Mouse (Mus musculus) stomach, embryonic 16.5 days (tissue): ENCODE results near the gene Lamb1. TPM values are rescaled to one million over a fixed set of nuclear protein-coding genes. Genes with fewer than 3 reads are reported as not detected.
A peak's percentile ranks its signal among the peaks of the same experiment; 100 is the strongest.

Experiments used
- ATAC-seq: fragments of 200-750 bp; cut with Nextera tagmentation; 2 replicates; pipeline ENCODE4 v1.8.0; 2017; ENCODE audit warnings: moderate number of reproducible peaks, moderate TSS enrichment; ENCODE audit not compliant: insufficient read depth, low FRiP score
- H3K27ac ChIP-seq: fragments of 300-500 bp; sonication (generic); 2 replicates; pipeline ENCODE4 v1.5.1; 2014; ENCODE audit warnings: low read length
- H3K27me3 ChIP-seq: fragments of 300-500 bp; sonication (generic); 2 replicates; pipeline ENCODE4 v1.6.1; 2014; ENCODE audit warnings: low read length, control low read depth, mixed read lengths; ENCODE audit not compliant: control insufficient read depth, insufficient read depth
- H3K36me3 ChIP-seq: fragments of 300-500 bp; sonication (generic); 2 replicates; pipeline ENCODE4 v1.6.1; 2014; ENCODE audit warnings: low read length; ENCODE audit not compliant: control insufficient read depth, insufficient read depth
- H3K4me1 ChIP-seq: fragments of 300-500 bp; sonication (generic); 2 replicates; pipeline ENCODE4 v1.6.1; 2014; ENCODE audit warnings: low read length, control low read depth, mixed read lengths; ENCODE audit not compliant: control insufficient read depth, insufficient read depth
- H3K4me2 ChIP-seq: fragments of 300-500 bp; sonication (generic); 2 replicates; pipeline ENCODE4 v1.6.1; 2014; ENCODE audit warnings: low read depth, low read length, mixed read lengths
- H3K4me3 ChIP-seq: fragments of 300-500 bp; sonication (generic); replicated peaks from 2 replicates; pipeline ENCODE4 v1.5.1; 2014; ENCODE audit warnings: mild to moderate bottlenecking, low read length
- H3K9ac ChIP-seq: fragments of 300-500 bp; sonication (generic); 2 replicates; pipeline ENCODE4 v1.6.1; 2014; ENCODE audit warnings: low read length
- H3K9me3 ChIP-seq: fragments of 300-500 bp; sonication (generic); replicated peaks from 2 replicates; pipeline ENCODE4 v1.6.1; 2016; ENCODE audit warnings: low read length, control low read depth; ENCODE audit not compliant: control insufficient read depth
- WGBS: fragments of 180-500 bp; shearing (Covaris S2); extraction: QIAGEN DNeasy Blood & Tissue Kit; methylation state at CpG from one replicate; pipeline ENCODE4 v1.1.7; 2014; 5-methylcytosine and 5-hydroxymethylcytosine counted together
- polyA plus RNA-seq: library from polyadenylated mRNA; unstranded; fragments of >200 nt; fragmentation: Nextera tagmentation; extraction: Ambion mirVana; gene quantifications from 2 replicates; pipeline ENCODE4 v1.2.1, GENCODE M21; 2015

Gene Lamb1
- polyA plus RNA-seq, 1 experiment from 2014 or later, result 108 TPM

GRCm38 (mm10) chr12:31321532-31321931 lies 56.5 kb downstream of the Lamb1 start:
- H3K27ac ChIP-seq, result no peak overlapping the region
- no peak overlapping the region for H3K4me3 ChIP-seq

DNA sequence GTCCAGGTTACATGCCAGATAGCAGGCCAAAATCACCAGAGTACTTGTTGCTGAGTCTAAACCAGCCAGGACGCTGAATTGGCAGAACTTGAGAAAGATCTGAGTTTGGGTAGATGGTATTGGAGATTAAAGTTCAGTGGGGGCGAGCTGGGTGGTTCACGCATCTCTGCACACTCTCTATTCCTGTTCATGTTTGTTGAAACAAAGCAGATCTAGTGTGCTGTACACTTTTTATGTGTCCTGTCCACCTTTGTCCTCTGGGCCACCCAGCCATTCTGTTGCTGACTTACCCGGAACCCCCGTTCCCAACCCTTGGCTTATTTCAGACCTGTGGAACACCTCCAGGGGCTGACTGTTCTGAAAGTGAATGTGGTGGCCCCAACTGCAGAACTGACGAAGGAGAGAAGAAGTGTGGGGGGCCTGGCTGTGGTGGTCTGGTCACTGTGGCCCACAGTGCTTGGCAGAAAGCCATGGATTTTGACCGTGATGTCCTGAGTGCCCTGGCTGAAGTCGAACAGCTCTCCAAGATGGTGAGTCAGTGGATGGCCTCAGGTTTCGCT lies 58.2 kb downstream of the Lamb1 start:
- Histone ChIP-seq H3K4me2 (no peak overlapping the region), H3K4me3 (no peak overlapping the region), H3K27me3 (no peaks in the 10 kb centered on the region), H3K27ac (no peak overlapping the region), H3K9ac (no peak overlapping the region), H3K36me3 (peaks cover 33% of the 10 kb centered on the region), H3K4me1 (no peaks in the 10 kb centered on the region), H3K9me3 (no peaks in the 10 kb centered on the region)
- WGBS, result 82% methylated on average over 9 of the region's 9 CpGs
- no peak for ATAC-seq

More at GRCm38 (mm10) chr12:31321532-31321931, 56.5 kb downstream of the Lamb1 start:
- Histone ChIP-seq H3K36me3 (peaks cover 24% of the 10 kb centered on the region), H3K9me3 (no peaks in the 10 kb centered on the region), H3K27me3 (no peaks in the 10 kb centered on the region), H3K4me1 (no peaks in the 10 kb centered on the region), H3K9ac (no peak overlapping the region), H3K4me2 (no peak overlapping the region)
- WGBS, result 78% methylated on average over 1 of the region's 1 CpGs
- ATAC-seq, result no peak

DNA sequence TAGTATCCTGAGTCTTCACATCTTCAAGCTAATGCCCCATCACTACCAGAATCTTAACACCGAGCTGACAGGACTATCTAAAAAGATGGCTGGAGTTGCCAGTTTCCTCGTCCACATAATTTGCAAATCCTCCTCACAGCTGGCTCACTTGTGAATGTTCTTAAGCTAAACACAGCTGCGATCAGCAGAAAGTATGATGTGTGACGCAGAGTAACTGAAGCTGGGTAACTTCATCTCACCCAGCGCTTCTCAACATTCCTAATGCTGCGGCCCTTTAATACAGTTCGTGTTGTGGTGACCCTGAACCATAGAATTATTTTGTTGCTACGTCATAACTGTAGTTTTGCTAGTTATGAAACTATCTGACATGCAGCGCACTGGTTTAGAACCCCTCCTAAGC lies 62.1 kb downstream of the Lamb1 start:
- H3K9ac ChIP-seq, result no peak overlapping the region
- H3K9me3 ChIP-seq, result no peaks in the 10 kb centered on the region
- no peaks in the 10 kb centered on the region for H3K4me1 ChIP-seq
- H3K4me2 ChIP-seq, result no peak overlapping the region
- no peak overlapping the region for H3K4me3 ChIP-seq
- H3K27ac ChIP-seq, result no peak overlapping the region
- H3K36me3 ChIP-seq, result peaks cover 33% of the 10 kb centered on the region
- WGBS, result 70% methylated on average over 9 of the region's 9 CpGs
- ATAC-seq, result no peak
- H3K27me3 ChIP-seq, result no peaks in the 10 kb centered on the region

- Histone ChIP-seq H3K4me2 (no peak overlapping the region), H3K4me1 (no peaks in the 10 kb centered on the region), H3K9me3 (no peaks in the 10 kb centered on the region), H3K4me3 (no peak overlapping the region), H3K36me3 (peaks cover 15% of the 10 kb centered on the region), H3K9ac (no peak overlapping the region), H3K27me3 (no peaks in the 10 kb centered on the region), H3K27ac (no peak overlapping the region)
- no peak for ATAC-seq
- 89% methylated on average over 1 of the region's 1 CpGs for WGBS
Measured at GRCm38 (mm10) chr12:31333261-31333660, 68.2 kb downstream of the Lamb1 start.

GRCm38 (mm10) chr12:31350191-31350943 lies 85.3 kb downstream of the Lamb1 start:
- 23% methylated on average over 15 of the region's 15 CpGs for WGBS
- Histone ChIP-seq H3K4me3 (peak overlapping the region; percentile 98), H3K4me2 (peak overlapping the region; percentile 90), H3K27me3 (no peaks in the 10 kb centered on the region), H3K9me3 (no peaks in the 10 kb centered on the region), H3K36me3 (peaks cover 7% of the 10 kb centered on the region; the same call in 1 of the 2 replicates), H3K9ac (peak overlapping the region; percentile 94), H3K27ac (no peak overlapping the region; the same call in 1 of the 2 replicates), H3K4me1 (peaks cover 8% of the 10 kb centered on the region)
- ATAC-seq, result no peak

DNA sequence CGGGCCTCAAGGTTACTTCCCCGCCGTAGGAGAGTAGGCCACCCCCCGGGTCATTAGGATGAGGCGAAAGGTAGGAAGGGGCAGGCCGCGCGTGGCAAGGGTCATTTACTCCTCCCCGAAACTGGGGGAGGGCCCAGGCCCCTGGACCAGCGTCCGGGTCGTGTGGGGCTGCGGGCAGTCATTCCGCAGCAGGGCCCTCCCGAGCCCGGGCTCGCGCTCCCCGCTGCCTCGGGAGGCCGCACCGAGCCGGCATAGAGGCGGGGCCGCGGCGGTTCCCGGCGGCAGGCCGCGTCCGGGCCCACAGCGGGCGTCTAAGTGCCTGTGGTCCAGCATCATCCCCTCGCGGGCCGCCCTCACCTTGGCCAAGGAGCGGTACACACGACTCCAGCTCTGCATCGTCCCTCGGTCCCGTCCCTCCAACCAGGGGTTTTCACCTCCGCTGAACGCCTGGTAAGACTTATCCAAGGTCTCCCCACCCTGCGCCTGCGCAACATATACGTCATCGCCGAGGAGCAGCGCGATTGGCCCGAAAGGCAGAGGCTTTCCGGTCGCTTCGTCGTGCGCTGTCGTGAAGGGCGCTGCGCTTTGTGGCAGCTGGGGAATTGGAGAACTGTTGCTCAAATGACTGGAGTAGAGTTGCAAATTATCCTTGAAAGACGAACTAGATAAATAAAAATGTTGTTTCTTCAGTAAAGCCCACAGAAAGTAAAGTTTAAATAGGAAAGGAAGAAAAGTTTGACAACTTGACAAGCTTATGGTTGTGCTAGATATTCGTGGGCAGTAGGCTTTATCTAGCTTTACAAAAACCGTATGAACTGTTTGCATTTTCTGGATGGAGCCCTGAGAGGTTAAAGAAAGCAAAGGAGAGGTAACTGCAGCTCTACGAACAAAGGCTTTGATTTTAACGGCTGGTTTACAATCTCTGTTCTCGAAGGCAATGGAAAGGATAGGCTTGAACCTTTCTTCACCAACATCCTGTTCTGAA lies 86.2 kb downstream of the Lamb1 start, which contains the start of gene Dld:
Gene Dld, minus strand, starts transcription at position 510 of the 985 bp plus-strand sequence.
- WGBS, result 6% methylated on average over 62 of the region's 66 CpGs
- ATAC-seq, result peak; percentile 98

GRCm38 (mm10) chr12:31366428-31366827 lies 101.4 kb downstream of the Lamb1 start:
- H3K36me3 ChIP-seq, result no peaks in the 10 kb centered on the region
- no peaks in the 10 kb centered on the region for H3K27me3 ChIP-seq
- H3K9me3 ChIP-seq, result no peaks in the 10 kb centered on the region
- H3K4me3 ChIP-seq, result no peak overlapping the region
- H3K4me1 ChIP-seq, result no peaks in the 10 kb centered on the region
- no peak for ATAC-seq
- H3K9ac ChIP-seq, result no peak overlapping the region
- WGBS, result 56% methylated on average over 3 of the region's 3 CpGs
- H3K27ac ChIP-seq, result no peak overlapping the region
- no peak overlapping the region for H3K4me2 ChIP-seq

More for the DNA sequence above, 86.2 kb downstream of the Lamb1 start, which contains the start of gene Dld:
- H3K4me2 ChIP-seq, result peak within 1 kb of the TSS; percentile 90
- peak within 1 kb of the TSS; percentile 80 for H3K27ac ChIP-seq
- H3K9me3 ChIP-seq, result no peaks in the 10 kb centered on the region
- H3K4me1 ChIP-seq, result peaks cover 8% of the 10 kb centered on the region
- peak within 1 kb of the TSS; percentile 94 for H3K9ac ChIP-seq
- no peaks in the 10 kb centered on the region for H3K27me3 ChIP-seq
- peak within 1 kb of the TSS; percentile 98 for H3K4me3 ChIP-seq
- H3K36me3 ChIP-seq, result peaks cover 7% of the 10 kb centered on the region; the same call in 1 of the 2 replicates

- Histone ChIP-seq H3K9ac (no peak overlapping the region), H3K4me1 (no peaks in the 10 kb centered on the region), H3K4me2 (no peak overlapping the region), H3K27me3 (no peaks in the 10 kb centered on the region), H3K9me3 (no peaks in the 10 kb centered on the region), H3K4me3 (no peak overlapping the region), H3K36me3 (no peaks in the 10 kb centered on the region), H3K27ac (no peak overlapping the region)
- WGBS, result 82% methylated on average over 5 of the region's 5 CpGs
- no peak for ATAC-seq
Measured at GRCm38 (mm10) chr12:31367721-31368120, 102.7 kb downstream of the Lamb1 start.
